Mouse (Mus musculus): Measurements from ENCODE around the gene Hdhd5. TPM values are rescaled to one million over a fixed set of nuclear protein-coding genes. Genes with fewer than 3 reads are reported as not detected.

Gene Hdhd5
- polyA plus RNA-seq (2017; shearing (Covaris generic)), result 90.9 TPM

GRCm38 (mm10) chr6:120531020-120531965, at the start of gene Hdhd5:
Gene Hdhd5 (minus strand): TSS chr6:120531319.

GRCm38 (mm10) chr6:120493374-120494181, 37.5 kb downstream of the Hdhd5 start, which contains the start of gene Tmem121b:
Gene Tmem121b (minus strand): TSS chr6:120493807.

GRCm38 (mm10) chr6:120463086-120463871, 67.8 kb downstream of the Hdhd5 start, which contains the start of gene Il17ra:
Gene Il17ra (plus strand): TSS chr6:120463247.

Other genes starting within 250 kb of the Hdhd5 start
- gene D330020A13Rik, start 237.0 kb downstream of the Hdhd5 start, polyA plus RNA-seq (2017; shearing (Covaris generic)), result not detected
- gene B4galnt3, start 236.8 kb downstream of the Hdhd5 start, polyA plus RNA-seq (2017; shearing (Covaris generic)), result 0.07 TPM
- 134 TPM for gene Kdm5a, start 167.2 kb downstream of the Hdhd5 start, polyA plus RNA-seq (2017; shearing (Covaris generic))
- 13.1 TPM for gene Ccdc77, start 166.9 kb downstream of the Hdhd5 start, polyA plus RNA-seq (2017; shearing (Covaris generic))
- gene Il17ra, start 68.1 kb downstream of the Hdhd5 start, polyA plus RNA-seq (2017; shearing (Covaris generic)), result 51.9 TPM
- 0.98 TPM for gene Tmem121b, start 37.5 kb downstream of the Hdhd5 start, polyA plus RNA-seq (2017; shearing (Covaris generic))
- 0.16 TPM for gene Cecr2, start 135.1 kb upstream of the Hdhd5 start, polyA plus RNA-seq (2017; shearing (Covaris generic))
- gene Slc25a18, start 242.3 kb upstream of the Hdhd5 start, polyA plus RNA-seq (2017; shearing (Covaris generic)), result not detected

Data from inflammation-experienced regulatory T-cells, adult 16 weeks (primary cell).